Mouse (Mus musculus) megakaryocyte progenitor cell, adult 5-6 weeks (primary cell): ENCODE measurements around the gene Gabra5. TPM values are rescaled to one million over a fixed set of nuclear protein-coding genes. Genes with fewer than 3 reads are reported as not detected.
A peak's percentile ranks its signal among the peaks of the same experiment; 100 is the strongest.

Experiments used
- ATAC-seq: replicated peaks from 2 replicates; pipeline ENCODE4 v1.8.0; 2016; ENCODE audit warnings: mild to moderate bottlenecking, moderate TSS enrichment, inconsistent platforms; ENCODE audit not compliant: poor library complexity
- total RNA-seq, 2 experiments: library from RNA; stranded (forward) in 1 of 2; stranded (reverse) in 1 of 2; fragments of 157-497, 149-512 nt in 1 of 2; fragments of 200-1000 nt in 1 of 2; gene quantifications; 2 replicates each; pipeline versions ENCODE4 v1.2.3 to v1.2.4; 2015 to 2017

Gene Gabra5
- total RNA-seq (2015) = not detected in 2 replicates
- total RNA-seq (2017) = not detected in 2 replicates

- ATAC-seq = peak; percentile 20; the same call in 1 of the 2 replicates
Observed at GRCm38 (mm10) chr7:57509681-57510141, at the start of gene Gabra5. Gene Gabra5 (minus strand): TSS chr7:57510059.

GRCm38 (mm10) chr7:57538565-57538964 lies 28.7 kb upstream of the Gabra5 start:
- ATAC-seq = peak; percentile 52

GRCm38 (mm10) chr7:57532676-57533075 lies 22.8 kb upstream of the Gabra5 start:
- no peak for ATAC-seq

- ATAC-seq = no peak
Observed at GRCm38 (mm10) chr7:57529954-57530353, 20.1 kb upstream of the Gabra5 start.

- ATAC-seq = no peak
Observed at GRCm38 (mm10) chr7:57529451-57529850, 19.6 kb upstream of the Gabra5 start.

- no peak for ATAC-seq
Observed at GRCm38 (mm10) chr7:57512955-57513354, 3.1 kb upstream of the Gabra5 start.

- ATAC-seq = no peak
Observed at GRCm38 (mm10) chr7:57508860-57509632, 813 bp downstream of the Gabra5 start.

- ATAC-seq = no peak
Observed at GRCm38 (mm10) chr7:57502809-57503208, 7.0 kb downstream of the Gabra5 start.

GRCm38 (mm10) chr7:57491795-57492194 lies 18.1 kb downstream of the Gabra5 start:
- no peak for ATAC-seq

GRCm38 (mm10) chr7:57486907-57487306 lies 23.0 kb downstream of the Gabra5 start:
- ATAC-seq = no peak

GRCm38 (mm10) chr7:57482896-57483295 lies 27.0 kb downstream of the Gabra5 start:
- no peak for ATAC-seq

- no peak for ATAC-seq
Observed at GRCm38 (mm10) chr7:57473811-57474525, 35.9 kb downstream of the Gabra5 start.

GRCm38 (mm10) chr7:57471316-57471715 lies 38.5 kb downstream of the Gabra5 start:
- ATAC-seq = no peak

GRCm38 (mm10) chr7:57460354-57460753 lies 49.5 kb downstream of the Gabra5 start:
- ATAC-seq = no peak

GRCm38 (mm10) chr7:57448239-57448638 lies 61.6 kb downstream of the Gabra5 start:
- ATAC-seq = no peak

GRCm38 (mm10) chr7:57422675-57423074 lies 87.2 kb downstream of the Gabra5 start:
- no peak for ATAC-seq

- no peak for ATAC-seq
Observed at GRCm38 (mm10) chr7:57421044-57421443, 88.8 kb downstream of the Gabra5 start.

GRCm38 (mm10) chr7:57419392-57419791 lies 90.5 kb downstream of the Gabra5 start, which contains the start of gene Gabrb3:
Gene Gabrb3 (plus strand): TSS chr7:57419692.
- ATAC-seq = no peak

GRCm38 (mm10) chr7:57412896-57413295 lies 97.0 kb downstream of the Gabra5 start:
- no peak for ATAC-seq

GRCm38 (mm10) chr7:57411163-57411562 lies 98.7 kb downstream of the Gabra5 start:
- ATAC-seq = no peak

- no peak for ATAC-seq
Observed at GRCm38 (mm10) chr7:57393551-57393950, 116.3 kb downstream of the Gabra5 start.

- no peak for ATAC-seq
Observed at GRCm38 (mm10) chr7:57390046-57390445, 119.8 kb downstream of the Gabra5 start.
